Mouse (Mus musculus): Measurements from ENCODE around the gene Eci1. TPM values are rescaled to one million over a fixed set of nuclear protein-coding genes. Genes with fewer than 3 reads are reported as not detected.

Eci1 gene
- polyA plus RNA-seq, 1 experiment from 2014 or later: 54.1 TPM

DNA sequence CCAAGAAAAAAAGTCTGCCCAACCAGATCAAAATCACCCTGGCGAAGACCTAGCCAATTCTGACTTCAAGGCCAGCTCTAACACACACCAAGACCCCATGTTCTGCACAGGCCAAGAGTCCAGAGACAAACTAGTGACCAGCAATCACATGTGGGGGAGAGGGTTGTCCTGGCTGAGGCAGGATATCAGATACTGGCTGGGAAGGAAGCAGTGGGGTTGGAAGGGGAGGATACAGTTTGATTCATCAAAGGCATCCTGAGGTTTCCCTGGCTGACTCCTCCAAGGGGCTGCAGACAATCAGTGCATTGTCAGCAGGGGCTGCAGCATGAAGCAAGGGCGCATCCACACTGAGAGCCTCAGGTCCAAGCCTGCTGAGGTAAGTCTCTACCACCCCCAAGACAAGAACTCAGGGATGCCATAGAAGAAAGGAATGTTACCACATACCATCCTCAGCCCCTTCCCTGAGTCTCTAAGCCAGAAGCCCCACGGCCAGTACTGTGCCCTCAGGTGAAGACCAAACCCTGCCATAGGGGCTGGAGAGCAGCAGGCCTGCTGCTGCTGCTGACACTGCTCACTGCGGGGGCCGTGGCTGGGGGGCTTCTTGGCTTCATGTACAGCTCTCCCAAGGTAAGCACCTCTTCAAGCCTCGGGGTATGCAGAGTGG is 47.3 kb downstream of the Eci1 start, which contains the start of gene Bricd5:
Gene Bricd5 (plus strand): TSS at position 273 of the 664 bp plus-strand sequence.
- H3K9me3 ChIP-seq (ENCODE audit: control insufficient read depth, low read length): no peaks in the 10 kb centered on the region
- no peak for ATAC-seq (ENCODE audit: insufficient read depth, low FRiP score, low TSS enrichment)
- H3K27ac ChIP-seq (ENCODE audit: low read depth, low read length): no peak within 1 kb of the TSS
- no peak within 1 kb of the TSS for H3K9ac ChIP-seq (ENCODE audit: low read length)
- WGBS: 87% methylated on average over 6 of the region's 6 CpGs
- peaks cover 20% of the 10 kb centered on the region for H3K4me1 ChIP-seq (ENCODE audit: control insufficient read depth, insufficient read depth, low read length)
- H3K36me3 ChIP-seq (ENCODE audit: control insufficient read depth, insufficient read depth, low read length): peaks cover 14% of the 10 kb centered on the region
- no peak for DNase-seq (ENCODE audit: low spot score)
- H3K27me3 ChIP-seq (ENCODE audit: control insufficient read depth, insufficient read depth, low read length): no peaks in the 10 kb centered on the region
- 0 out of 2 replicates have a peak within 1 kb of the TSS, but pooled peaks have one; percentile 4 for H3K4me2 ChIP-seq (ENCODE audit: low read depth)
- H3K4me3 ChIP-seq (ENCODE audit: low read depth, low read length): 0 out of 2 replicates have a peak within 1 kb of the TSS, but pooled peaks have one; percentile 8

DNA sequence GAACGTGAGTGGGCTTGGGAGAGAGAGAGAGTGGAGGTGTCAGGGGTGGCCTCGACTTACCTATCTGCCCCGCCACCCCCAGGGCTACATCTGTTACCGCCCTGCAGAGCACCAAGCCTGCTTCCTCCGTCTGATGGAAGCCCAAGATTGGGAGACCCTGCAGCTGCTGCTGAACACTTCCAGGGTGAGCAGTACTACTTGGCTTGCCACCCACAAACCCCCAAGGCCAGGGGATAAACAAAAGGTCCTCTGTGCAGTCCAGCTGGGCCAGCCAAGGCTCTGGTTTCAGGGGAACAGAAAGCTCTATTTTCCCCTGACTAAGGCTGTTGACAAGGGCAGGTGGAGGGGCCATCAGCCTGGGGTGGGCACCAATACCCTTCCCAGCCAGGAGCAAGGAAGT is 48.1 kb downstream of the Eci1 start:
- DNase-seq (ENCODE audit: low spot score) (no peak), ATAC-seq (ENCODE audit: insufficient read depth, low FRiP score, low TSS enrichment) (no peak)
- Histone ChIP-seq H3K9ac (ENCODE audit: low read length) (no peak overlapping the region), H3K9me3 (ENCODE audit: control insufficient read depth, low read length) (no peaks in the 10 kb centered on the region), H3K36me3 (ENCODE audit: control insufficient read depth, insufficient read depth, low read length) (peaks cover 14% of the 10 kb centered on the region), H3K4me2 (ENCODE audit: low read depth) (no peak overlapping the region), H3K4me1 (ENCODE audit: control insufficient read depth, insufficient read depth, low read length) (peaks cover 20% of the 10 kb centered on the region), H3K4me3 (ENCODE audit: low read depth, low read length) (no peak overlapping the region), H3K27ac (ENCODE audit: low read depth, low read length) (no peak overlapping the region), H3K27me3 (ENCODE audit: control insufficient read depth, insufficient read depth, low read length) (no peaks in the 10 kb centered on the region)
- 89% methylated on average over 5 of the region's 5 CpGs for WGBS

- Histone ChIP-seq H3K27me3 (ENCODE audit: control insufficient read depth, insufficient read depth, low read length) (no peaks in the 10 kb centered on the region), H3K4me2 (ENCODE audit: low read depth) (no peak overlapping the region), H3K4me1 (ENCODE audit: control insufficient read depth, insufficient read depth, low read length) (peaks cover 20% of the 10 kb centered on the region), H3K9ac (ENCODE audit: low read length) (no peak overlapping the region), H3K36me3 (ENCODE audit: control insufficient read depth, insufficient read depth, low read length) (peaks cover 14% of the 10 kb centered on the region), H3K4me3 (ENCODE audit: low read depth, low read length) (no peak overlapping the region), H3K9me3 (ENCODE audit: control insufficient read depth, low read length) (no peaks in the 10 kb centered on the region), H3K27ac (ENCODE audit: low read depth, low read length) (no peak overlapping the region)
- WGBS: 95% methylated on average over 6 of the region's 6 CpGs
- ATAC-seq (ENCODE audit: insufficient read depth, low FRiP score, low TSS enrichment) (no peak), DNase-seq (ENCODE audit: low spot score) (no peak)
These were observed 49.1 kb downstream of the Eci1 start for GRCm38 (mm10) chr17:24475586-24475985.

DNA sequence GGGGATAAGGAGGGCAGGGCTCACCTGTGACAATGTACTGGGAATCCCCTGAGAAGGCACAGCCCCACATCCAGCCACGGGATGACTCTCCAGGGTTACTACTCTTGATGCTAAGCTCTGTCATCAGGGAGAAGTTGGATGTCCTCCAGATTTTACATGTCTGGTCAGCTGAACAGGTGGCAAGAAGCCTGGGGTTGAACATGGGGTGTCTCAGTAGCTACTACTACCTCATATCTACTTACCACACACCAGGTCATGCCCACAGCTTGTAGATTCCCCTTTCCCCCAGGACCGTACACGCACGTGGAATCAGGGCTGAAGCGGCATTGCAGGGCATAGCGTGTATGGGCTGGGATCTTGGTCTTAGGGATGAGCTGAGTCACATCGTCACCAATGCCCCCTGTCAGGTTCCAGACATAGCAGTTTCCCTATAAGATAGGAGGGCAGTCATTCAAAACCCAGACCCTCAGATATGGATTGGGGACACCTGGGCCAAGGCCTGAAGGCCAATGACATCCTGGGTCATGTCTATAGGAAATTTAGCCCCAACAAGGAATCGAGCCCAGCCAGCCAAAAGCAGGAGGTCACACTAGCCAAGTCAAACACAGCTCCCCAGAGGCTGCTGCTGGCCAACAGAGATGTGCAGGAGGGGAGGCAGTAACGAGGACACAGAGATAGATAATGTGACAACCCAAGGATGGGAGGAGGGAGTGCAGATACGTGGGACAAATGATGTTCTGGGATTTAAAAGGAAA is 49.8 kb downstream of the Eci1 start:
- H3K9me3 ChIP-seq (ENCODE audit: control insufficient read depth, low read length): no peaks in the 10 kb centered on the region
- DNase-seq (ENCODE audit: low spot score): no peak
- H3K27ac ChIP-seq (ENCODE audit: low read depth, low read length): no peak overlapping the region
- 95% methylated on average over 10 of the region's 10 CpGs for WGBS
- no peak overlapping the region for H3K9ac ChIP-seq (ENCODE audit: low read length)
- peaks cover 14% of the 10 kb centered on the region for H3K36me3 ChIP-seq (ENCODE audit: control insufficient read depth, insufficient read depth, low read length)
- H3K4me3 ChIP-seq (ENCODE audit: low read depth, low read length): no peak overlapping the region
- H3K4me1 ChIP-seq (ENCODE audit: control insufficient read depth, insufficient read depth, low read length): peaks cover 18% of the 10 kb centered on the region
- ATAC-seq (ENCODE audit: insufficient read depth, low FRiP score, low TSS enrichment): no peak
- no peak overlapping the region for H3K4me2 ChIP-seq (ENCODE audit: low read depth)
- no peaks in the 10 kb centered on the region for H3K27me3 ChIP-seq (ENCODE audit: control insufficient read depth, insufficient read depth, low read length)

GRCm38 (mm10) chr17:24477053-24477984 is 50.9 kb downstream of the Eci1 start:
- Histone ChIP-seq H3K36me3 (ENCODE audit: control insufficient read depth, insufficient read depth, low read length) (peaks cover 14% of the 10 kb centered on the region), H3K9ac (ENCODE audit: low read length) (no peak overlapping the region), H3K9me3 (ENCODE audit: control insufficient read depth, low read length) (no peaks in the 10 kb centered on the region), H3K4me1 (ENCODE audit: control insufficient read depth, insufficient read depth, low read length) (peaks cover 7% of the 10 kb centered on the region), H3K27ac (ENCODE audit: low read depth, low read length) (no peak overlapping the region), H3K4me2 (ENCODE audit: low read depth) (no peak overlapping the region), H3K4me3 (ENCODE audit: low read depth, low read length) (no peak overlapping the region), H3K27me3 (ENCODE audit: control insufficient read depth, insufficient read depth, low read length) (no peaks in the 10 kb centered on the region)
- 94% methylated on average over 20 of the region's 20 CpGs for WGBS
- ATAC-seq (ENCODE audit: insufficient read depth, low FRiP score, low TSS enrichment) (no peak), DNase-seq (ENCODE audit: low spot score) (no peak)

- DNase-seq (ENCODE audit: low spot score) (no peak), ATAC-seq (ENCODE audit: insufficient read depth, low FRiP score, low TSS enrichment) (peak; percentile 25)
- H3K27me3 ChIP-seq (ENCODE audit: control insufficient read depth, insufficient read depth, low read length): no peaks in the 10 kb centered on the region
- H3K4me1 ChIP-seq (ENCODE audit: control insufficient read depth, insufficient read depth, low read length): peaks cover 4% of the 10 kb centered on the region
- peak overlapping the region; percentile 51 for H3K4me2 ChIP-seq (ENCODE audit: low read depth)
- 57% methylated on average over 11 of the region's 11 CpGs for WGBS
- H3K4me3 ChIP-seq (ENCODE audit: low read depth, low read length): peak overlapping the region; percentile 81
- peak overlapping the region; percentile 60 for H3K9ac ChIP-seq (ENCODE audit: low read length)
- no peak overlapping the region for H3K27ac ChIP-seq (ENCODE audit: low read depth, low read length)
- H3K9me3 ChIP-seq (ENCODE audit: control insufficient read depth, low read length): no peaks in the 10 kb centered on the region
- peaks cover 14% of the 10 kb centered on the region for H3K36me3 ChIP-seq (ENCODE audit: control insufficient read depth, insufficient read depth, low read length)
These were observed 51.7 kb downstream of the Eci1 start for GRCm38 (mm10) chr17:24477985-24478600.

- Histone ChIP-seq H3K4me3 (ENCODE audit: low read depth, low read length) (peak within 1 kb of the TSS; percentile 81), H3K9me3 (ENCODE audit: control insufficient read depth, low read length) (no peaks in the 10 kb centered on the region), H3K9ac (ENCODE audit: low read length) (peak within 1 kb of the TSS; percentile 89), H3K4me1 (ENCODE audit: control insufficient read depth, insufficient read depth, low read length) (peaks cover 4% of the 10 kb centered on the region), H3K27me3 (ENCODE audit: control insufficient read depth, insufficient read depth, low read length) (no peaks in the 10 kb centered on the region), H3K36me3 (ENCODE audit: control insufficient read depth, insufficient read depth, low read length) (peaks cover 14% of the 10 kb centered on the region), H3K27ac (ENCODE audit: low read depth, low read length) (peak within 1 kb of the TSS; percentile 94), H3K4me2 (ENCODE audit: low read depth) (peak within 1 kb of the TSS; percentile 51)
- ATAC-seq (ENCODE audit: insufficient read depth, low FRiP score, low TSS enrichment) (peak; percentile 87), DNase-seq (ENCODE audit: low spot score) (peak; percentile 97)
- 0% methylated on average over 48 of the region's 48 CpGs for WGBS
These were observed 52.4 kb downstream of the Eci1 start, which contains the start of gene Mlst8 for GRCm38 (mm10) chr17:24478663-24479380. TSS of gene Mlst8 (minus strand) at chr17:24479078.

Measured in neural tube, embryonic 11.5 days (tissue).